ENCODE assay signal across 8 mouse cellular contexts in the genomic region with DNA sequence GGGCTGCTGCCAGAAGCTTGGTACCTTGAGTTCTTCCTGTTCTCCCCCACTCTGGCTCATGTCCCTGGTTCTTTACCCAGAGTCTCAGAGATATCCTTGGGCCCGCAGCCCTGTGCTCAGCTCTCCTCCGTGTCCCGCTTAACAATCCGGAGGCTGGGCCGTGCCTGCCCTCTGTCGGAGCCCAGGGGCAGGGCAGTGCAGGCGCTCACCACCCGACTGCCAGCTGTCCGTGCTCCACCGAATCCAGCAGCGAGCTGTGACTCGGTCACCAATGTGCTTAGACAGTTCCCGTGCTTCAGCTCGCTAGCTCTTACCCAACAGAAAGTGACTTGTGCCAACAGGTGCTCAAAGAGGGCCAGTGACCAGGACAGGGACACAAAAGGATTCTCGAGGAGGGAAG. TPM values are rescaled to one million over a fixed set of nuclear protein-coding genes. Genes with fewer than 3 reads are reported as not detected.
DNase-seq lines count a peak whose midpoint lies in the region; ATAC-seq and TF ChIP-seq lines count a peak whose summit lies in the region.
"Had no signal": no experiment of that assay in that cellular context is flagged by ENCODE, and none has a peak within 500 bp of the region (broad histone marks: within the 10 kb centered on the region; RNA-seq: fewer than 3 reads in every experiment).

No protein-coding gene starts in this region.

- no peak overlapping the region for H3K27ac ChIP-seq in cerebellum, adult 2 months (ENCODE audit: insufficient read depth, low read length)
- no peak overlapping the region for H3K27ac ChIP-seq in forebrain, embryonic 15.5 days (replicated peaks)

- H3K36me3 ChIP-seq in forebrain, embryonic 15.5 days = no peaks in the 10 kb centered on the region

- WGBS in cerebellum, adult 2 months = 4% methylated on average over 15 of the region's 15 CpGs
- WGBS in forebrain, embryonic 15.5 days = 1% methylated on average over 15 of the region's 15 CpGs

- intact Hi-C loops in heart, postnatal 25 days (cut with DNase I) = loop anchor here (1.0 to 2.0 kb wide), 2 partner anchors 53 to 118 kb away; no protein-coding TSS in a partner anchor

- peak; percentile 22 for DNase-seq in adipocyte (ENCODE audit: low spot score)
- DNase-seq in cerebellum, adult 2 months = peak; percentile 40 to 49
- DNase-seq in heart, postnatal 25 days (ENCODE audit: low spot score) = peak; percentile 27
- DNase-seq in kidney, postnatal 4 days = peak; percentile 75 to 85
- peak; percentile 77 to 78 for DNase-seq in lung, postnatal 4 days
- DNase-seq in skeletal muscle tissue, adult 2 months (ENCODE audit: low read depth, low spot score) = peak; percentile 31

- H3K27me3 ChIP-seq in cerebellum, adult 2 months (ENCODE audit: control insufficient read depth, insufficient read depth, low read length) = no peaks in the 10 kb centered on the region
- H3K27me3 ChIP-seq in forebrain, embryonic 15.5 days = no peaks in the 10 kb centered on the region

- no peaks in the 10 kb centered on the region for H3K9me3 ChIP-seq in forebrain, embryonic 15.5 days

- no peak overlapping the region for H3K4me2 ChIP-seq in forebrain, embryonic 15.5 days (replicated peaks)

- no peak overlapping the region for H3K9ac ChIP-seq in forebrain, embryonic 15.5 days (replicated peaks)

- H3K4me3 ChIP-seq in cerebellum, adult 2 months (replicated peaks; ENCODE audit: insufficient read depth, low read depth, low read length) = no peak overlapping the region
- H3K4me3 ChIP-seq in forebrain, embryonic 15.5 days = no peak overlapping the region

- no peaks in the 10 kb centered on the region for H3K4me1 ChIP-seq in cerebellum, adult 2 months (ENCODE audit: control insufficient read depth, insufficient read depth, low read length)
- H3K4me1 ChIP-seq in forebrain, embryonic 15.5 days = no peaks in the 10 kb centered on the region

- peak; percentile 66; the same call in 1 of the 2 replicates for ATAC-seq in forebrain, embryonic 15.5 days (replicated peaks)

- TF ChIP-seq POLR2A in cerebellum, adult 2 months (IDR thresholded peaks at IDR 0.05; ENCODE audit: borderline replicate concordance, insufficient read depth, low read length) = no peak

- peak; percentile 71 for TF ChIP-seq CTCF in cerebellum, adult 2 months (IDR thresholded peaks at IDR 0.05; ENCODE audit: borderline replicate concordance, insufficient read depth, low read depth, low read length)

RNA-seq across cellular contexts. Expression of a gene that starts 20.5 kb away (rescaled TPM):
- not detected in 2 replicates for polyA plus RNA-seq in cerebellum, adult 2 months (2012; rRNA removed)
- not detected in 2 replicates for polyA plus RNA-seq in forebrain, embryonic 15.5 days (2015; fragmentation: Nextera tagmentation; extraction: Ambion mirVana)
- not detected for total RNA-seq in heart, postnatal 25 days (2021)
- total RNA-seq: layer of hippocampus, postnatal 25 days had no signal

RNA-seq across cellular contexts. Expression of a gene that starts 48.9 kb away (rescaled TPM):
- polyA plus RNA-seq in cerebellum, adult 2 months (2012; rRNA removed) = 6.4 and 6.6 TPM in 2 replicates
- 2.1 and 2.7 TPM in 2 replicates for polyA plus RNA-seq in forebrain, embryonic 15.5 days (2015; fragmentation: Nextera tagmentation; extraction: Ambion mirVana)
- 10 to 100 TPM; 17.0 to 19.8 TPM for total RNA-seq in heart, postnatal 25 days (2021)

Comparison
In these comparisons a context has a peak if more than half of its experiments do, and no peak if none do; other contexts are left out.
1. DNase-seq: peak in every context shown above with its lines; median percentile 80 in kidney, postnatal 4 days; 78 in lung, postnatal 4 days; 44 in cerebellum, adult 2 months; 31 in skeletal muscle tissue, adult 2 months; 27 in heart, postnatal 25 days; 22 in adipocyte.